Mouse (Mus musculus) urinary bladder, postnatal 25 days (tissue): ENCODE data around the gene Ccdc188.

Source experiments
- DNase-seq: peaks from one replicate; pipeline ENCODE4 v3.0.0; 2022; ENCODE audit warnings: low spot score

Ccdc188 gene

GRCm38 (mm10) chr16:18202061-18202460 lies 15.6 kb upstream of the Ccdc188 start:
- no peak for DNase-seq

- no peak for DNase-seq
Measured at GRCm38 (mm10) chr16:18203430-18204091, 14.1 kb upstream of the Ccdc188 start.

- peak; percentile 72 for DNase-seq
Measured at GRCm38 (mm10) chr16:18210701-18211416, 6.8 kb upstream of the Ccdc188 start.

- peak; percentile 89 for DNase-seq
Measured at GRCm38 (mm10) chr16:18211417-18212171, 6.1 kb upstream of the Ccdc188 start.

- DNase-seq, result no peak
Measured at GRCm38 (mm10) chr16:18213689-18214088, 4.0 kb upstream of the Ccdc188 start.

GRCm38 (mm10) chr16:18214858-18215257 lies 2.8 kb upstream of the Ccdc188 start:
- no peak for DNase-seq

GRCm38 (mm10) chr16:18218580-18218996 lies 909 bp downstream of the Ccdc188 start:
- no peak for DNase-seq

GRCm38 (mm10) chr16:18220001-18220400 lies 2.3 kb downstream of the Ccdc188 start:
- no peak for DNase-seq

GRCm38 (mm10) chr16:18220856-18221542 lies 3.3 kb downstream of the Ccdc188 start:
- DNase-seq, result no peak

- no peak for DNase-seq
Measured at GRCm38 (mm10) chr16:18221543-18221898, 3.8 kb downstream of the Ccdc188 start.

GRCm38 (mm10) chr16:18222188-18222587 lies 4.5 kb downstream of the Ccdc188 start:
- no peak for DNase-seq

- DNase-seq, result no peak
Measured at GRCm38 (mm10) chr16:18227187-18227586, 9.5 kb downstream of the Ccdc188 start.

- DNase-seq, result no peak
Measured at GRCm38 (mm10) chr16:18227897-18228422, 10.3 kb downstream of the Ccdc188 start.

GRCm38 (mm10) chr16:18228856-18229255 lies 11.2 kb downstream of the Ccdc188 start:
- no peak for DNase-seq

- no peak for DNase-seq
Measured at GRCm38 (mm10) chr16:18229622-18230021, 11.9 kb downstream of the Ccdc188 start.

GRCm38 (mm10) chr16:18230617-18231016 lies 12.9 kb downstream of the Ccdc188 start:
- DNase-seq, result no peak

GRCm38 (mm10) chr16:18231047-18231446 lies 13.4 kb downstream of the Ccdc188 start:
- no peak for DNase-seq

GRCm38 (mm10) chr16:18231451-18231850 lies 13.8 kb downstream of the Ccdc188 start:
- DNase-seq, result no peak

GRCm38 (mm10) chr16:18233451-18233850 lies 15.8 kb downstream of the Ccdc188 start:
- no peak for DNase-seq

GRCm38 (mm10) chr16:18233919-18234670 lies 16.4 kb downstream of the Ccdc188 start:
- DNase-seq, result peak; percentile 19

GRCm38 (mm10) chr16:18234671-18235388 lies 17.2 kb downstream of the Ccdc188 start, which contains the start of gene Zdhhc8:
Gene Zdhhc8 (minus strand): TSS chr16:18235136.
- peak; percentile 71 for DNase-seq
